In the genomic region with DNA sequence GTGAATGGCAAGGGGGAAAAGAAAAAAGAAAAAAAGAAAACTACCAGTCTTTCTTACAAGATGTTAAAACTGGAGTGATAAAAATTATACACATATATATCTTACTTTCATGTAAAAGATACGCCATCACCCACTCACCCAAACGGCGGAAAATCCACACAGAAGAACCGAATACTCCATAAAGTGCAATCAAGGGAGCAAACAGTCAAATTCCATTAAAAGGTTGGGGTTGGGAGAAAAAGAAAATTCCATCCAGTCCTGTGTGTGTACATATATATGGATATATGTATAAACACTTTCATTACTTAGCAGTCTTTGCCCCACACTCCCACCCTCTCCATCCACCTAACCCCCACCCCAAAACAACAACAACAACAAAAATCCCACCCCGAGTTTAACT, we compare ENCODE assay signal across 8 mouse cellular contexts. TPM values are rescaled to one million over a fixed set of nuclear protein-coding genes. Genes with fewer than 3 reads are reported as not detected.
DNase-seq lines count a peak whose midpoint lies in the region; ATAC-seq and TF ChIP-seq lines count a peak whose summit lies in the region.

No protein-coding gene starts in this region.

- H3K4me3 ChIP-seq in heart, embryonic 10.5 days = peak overlapping the region; percentile 90
- peak overlapping the region; percentile 79 for H3K4me3 ChIP-seq in hindbrain, embryonic 11.5 days (ENCODE audit: low read depth, low read length)
- 0 out of 4 replicates have a peak overlapping the region, but pooled peaks have one; percentile 12 to 13 for H3K4me3 ChIP-seq in liver, embryonic 14.5 days (ENCODE audit: insufficient read depth in 1 of 2, low read depth in 2 of 2, low read length in 2 of 2)

- peaks cover 8% of the 10 kb centered on the region; the same call in 1 of the 2 replicates for H3K4me1 ChIP-seq in heart, embryonic 10.5 days
- H3K4me1 ChIP-seq in hindbrain, embryonic 11.5 days (replicated peaks; ENCODE audit: control insufficient read depth, insufficient read depth, low read length) = no peaks in the 10 kb centered on the region
- H3K4me1 ChIP-seq in liver, embryonic 14.5 days (replicated peaks; ENCODE audit: control insufficient read depth in 2 of 2, insufficient read depth in 2 of 2, low read length in 1 of 2) = no peaks in the 10 kb centered on the region

- 57% methylated on average over 5 of the region's 5 CpGs for WGBS in heart, embryonic 10.5 days
- 37% methylated on average over 5 of the region's 5 CpGs for WGBS in hindbrain, embryonic 11.5 days
- WGBS in liver, embryonic 14.5 days (ENCODE audit: insufficient replicate concordance) = 51% methylated on average over 5 of the region's 5 CpGs

- no peaks in the 10 kb centered on the region for H3K27me3 ChIP-seq in heart, embryonic 10.5 days (ENCODE audit: insufficient read depth, poor library complexity, severe bottlenecking)
- no peaks in the 10 kb centered on the region for H3K27me3 ChIP-seq in hindbrain, embryonic 11.5 days (ENCODE audit: control insufficient read depth, insufficient read depth, low read length)
- H3K27me3 ChIP-seq in liver, embryonic 14.5 days (ENCODE audit: control insufficient read depth, insufficient read depth, low read length) = peaks cover 22% of the 10 kb centered on the region

- no peak for DNase-seq in heart, embryonic 10.5 days (ENCODE audit: low spot score)
- no peak for DNase-seq in heart, adult 9 months (ENCODE audit: low spot score in 2 of 2)
- DNase-seq in NIH3T3 (ENCODE audit: low read depth) = peak; percentile 23
- DNase-seq in hindbrain, embryonic 11.5 days (ENCODE audit: low spot score) = no peak
- no peak for DNase-seq in liver, embryonic 14.5 days (ENCODE audit: low read depth in 3 of 3, low spot score in 3 of 3)
- DNase-seq in spleen, adult 18-20 months = no peak
- DNase-seq in adrenal gland, adult 8-10 months = no peak
- no peak for DNase-seq in T-cell, adult 2 months (ENCODE audit: low spot score)

- H3K9ac ChIP-seq in hindbrain, embryonic 11.5 days (ENCODE audit: low read depth, low read length) = peak overlapping the region; percentile 49; the same call in 1 of the 2 replicates
- H3K9ac ChIP-seq in liver, embryonic 14.5 days (replicated peaks) = no peak overlapping the region

- no peak for ATAC-seq in hindbrain, embryonic 11.5 days (ENCODE audit: low FRiP score)
- no peak for ATAC-seq in liver, embryonic 14.5 days (ENCODE audit: insufficient read depth)

- H3K36me3 ChIP-seq in heart, embryonic 10.5 days = no peaks in the 10 kb centered on the region
- H3K36me3 ChIP-seq in hindbrain, embryonic 11.5 days (ENCODE audit: control insufficient read depth, insufficient read depth, low read length) = no peaks in the 10 kb centered on the region
- H3K36me3 ChIP-seq in liver, embryonic 14.5 days (replicated peaks; ENCODE audit: control insufficient read depth, insufficient read depth, low read depth) = no peaks in the 10 kb centered on the region

- H3K4me2 ChIP-seq in hindbrain, embryonic 11.5 days (replicated peaks; ENCODE audit: low read depth, low read length) = peak overlapping the region; percentile 72
- peak overlapping the region; percentile 46 for H3K4me2 ChIP-seq in liver, embryonic 14.5 days (ENCODE audit: low read depth)

- TF ChIP-seq EP300 in liver, embryonic 14.5 days (IDR thresholded peaks at IDR 0.05; ENCODE audit: low read depth) = no peak

- TF ChIP-seq CTCF in liver, embryonic 14.5 days (IDR thresholded peaks at IDR 0.05; ENCODE audit: low read depth) = no peak

- H3K9me3 ChIP-seq in heart, embryonic 10.5 days = no peaks in the 10 kb centered on the region
- no peaks in the 10 kb centered on the region for H3K9me3 ChIP-seq in hindbrain, embryonic 11.5 days (ENCODE audit: control insufficient read depth, low read length)
- no peaks in the 10 kb centered on the region for H3K9me3 ChIP-seq in liver, embryonic 14.5 days (ENCODE audit: control insufficient read depth, low read length)

- peak overlapping the region; percentile 98; the same call in 1 of the 2 replicates for H3K27ac ChIP-seq in heart, embryonic 10.5 days
- H3K27ac ChIP-seq in hindbrain, embryonic 11.5 days (ENCODE audit: low read depth, low read length) = no peak overlapping the region
- H3K27ac ChIP-seq in liver, embryonic 14.5 days = no peak overlapping the region

RNA-seq across cellular contexts. Expression of a gene that starts 1.7 kb away (rescaled TPM):
- polyA plus RNA-seq in heart, embryonic 10.5 days (2016; fragmentation: Nextera tagmentation; extraction: Ambion mirVana) = 13.1 and 13.8 TPM in 2 replicates
- 19.5 and 20.7 TPM in 2 replicates for polyA plus RNA-seq in hindbrain, embryonic 11.5 days (2014; fragmentation: Nextera tagmentation; extraction: Ambion mirVana)
- polyA plus RNA-seq in liver, embryonic 14.5 days (2012; rRNA removed) = 0.62 and 0.87 TPM in 2 replicates
- polyA plus RNA-seq in liver, embryonic 14.5 days (2014; fragmentation: Nextera tagmentation; extraction: Ambion mirVana) = 2.0 and 2.1 TPM in 2 replicates
- 1 to 10 TPM; 4.5 to 6.5 (median 5.9) TPM for total RNA-seq in adrenal gland, adult 8-10 months (2022)

Comparison
In these comparisons a context has a peak if more than half of its experiments do, and no peak if none do; other contexts are left out.
1. H3K4me3 ChIP-seq: peak in every context shown above with its lines; median percentile 90 in heart, embryonic 10.5 days; 79 in hindbrain, embryonic 11.5 days; 12 in liver, embryonic 14.5 days.